Mouse (Mus musculus) testis, adult 2 months (tissue): Measurements from ENCODE around the gene Slc38a2.

Source experiments
- CTCF ChIP-seq: fragments of 200-500 bp; IDR thresholded peaks from 2 replicates; pipeline ENCODE4 v1.5.1; 2012; ENCODE audit warnings: low read depth, mild to moderate bottlenecking, inconsistent platforms, low read length, moderate library complexity; ENCODE audit not compliant: control insufficient read depth, insufficient read depth, insufficient replicate concordance
- POLR2A ChIP-seq: fragments of 200-500 bp; IDR thresholded peaks from 2 replicates; pipeline ENCODE4 v1.6.1; 2012; ENCODE audit warnings: low read depth, mild to moderate bottlenecking, inconsistent platforms, low read length, moderate library complexity; ENCODE audit not compliant: control insufficient read depth

DNA sequence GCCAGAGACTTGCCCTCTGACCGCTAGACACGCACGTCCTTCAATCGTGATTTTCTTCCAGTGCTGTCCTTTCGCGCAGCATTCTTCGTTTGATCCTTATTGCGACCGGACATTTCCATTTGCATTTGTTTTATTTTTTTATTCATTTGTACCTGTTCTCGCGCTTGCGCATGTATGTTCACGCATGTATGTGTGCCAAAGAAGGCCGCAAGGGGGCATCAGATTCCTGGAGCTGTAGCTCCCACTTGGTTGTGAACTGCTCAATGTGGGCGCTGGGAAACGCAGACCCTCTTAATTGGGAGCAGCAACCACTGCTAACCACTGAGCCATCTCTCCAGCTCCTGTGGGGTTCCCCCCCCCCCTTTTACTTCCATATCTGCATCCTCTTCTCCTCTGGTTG lies 46.5 kb downstream of the Slc38a2 start:
- TF ChIP-seq CTCF = no peak
- TF ChIP-seq POLR2A = no peak
